Mouse (Mus musculus) midbrain, embryonic 12.5 days (tissue): ENCODE data around the gene Asap2. TPM values are rescaled to one million over a fixed set of nuclear protein-coding genes. Genes with fewer than 3 reads are reported as not detected.
"Not testable (repeated sequence)": the region's sequence is repeated elsewhere in the genome, so short reads cannot be mapped to it uniquely, and the experiment has no call there.

Experiments used
- ATAC-seq: fragments of 200-750 bp; cut with Nextera tagmentation; 2 replicates; pipeline ENCODE4 v1.8.0; 2017; ENCODE audit warnings: low read depth, moderate TSS enrichment, moderate library complexity; ENCODE audit not compliant: low FRiP score
- H3K27ac ChIP-seq: fragments of 300-500 bp; sonication (generic); replicated peaks from 2 replicates; pipeline ENCODE4 v1.5.1; 2016; ENCODE audit warnings: mild to moderate bottlenecking
- H3K27me3 ChIP-seq: fragments of 300-500 bp; sonication (generic); 2 replicates; pipeline ENCODE4 v1.6.1; 2016; ENCODE audit warnings: mild to moderate bottlenecking
- H3K36me3 ChIP-seq: fragments of 300-500 bp; sonication (generic); 2 replicates; pipeline ENCODE4 v1.6.1; 2016
- H3K4me1 ChIP-seq: fragments of 300-500 bp; sonication (generic); 2 replicates; pipeline ENCODE4 v1.6.1; 2016
- H3K4me2 ChIP-seq: fragments of 300-500 bp; sonication (generic); replicated peaks from 2 replicates; pipeline ENCODE4 v1.6.1; 2016; ENCODE audit warnings: mild to moderate bottlenecking, moderate library complexity
- H3K4me3 ChIP-seq: fragments of 300-500 bp; sonication (generic); 2 replicates; pipeline ENCODE4 v1.5.1; 2016; ENCODE audit warnings: mild to moderate bottlenecking
- H3K9ac ChIP-seq: fragments of 300-500 bp; sonication (generic); replicated peaks from 2 replicates; pipeline ENCODE4 v1.6.1; 2016; ENCODE audit warnings: mild to moderate bottlenecking, moderate library complexity
- H3K9me3 ChIP-seq: fragments of 300-500 bp; sonication (generic); 2 replicates; pipeline ENCODE4 v1.6.1; 2016; ENCODE audit warnings: mild to moderate bottlenecking
- WGBS: fragments of 180-500 bp; shearing (Covaris S2); methylation state at CpG from one replicate; pipeline ENCODE4 v1.1.7; 2016; 5-methylcytosine and 5-hydroxymethylcytosine counted together
- polyA plus RNA-seq: library from polyadenylated mRNA; unstranded; fragments of >200 nt; fragmentation: Nextera tagmentation; extraction: Ambion mirVana; gene quantifications from 2 replicates; pipeline ENCODE4 v1.2.1, GENCODE M21; 2016

Gene Asap2
- 15.2 and 19.8 TPM in 2 replicates for polyA plus RNA-seq

- H3K9ac ChIP-seq: peak within 1 kb of the TSS; percentile 65
- H3K4me1 ChIP-seq, H3K27me3 ChIP-seq, H3K9me3 ChIP-seq, H3K36me3 ChIP-seq, ATAC-seq: not testable (repeated sequence)
- peak within 1 kb of the TSS; percentile 58; the same call in 1 of the 2 replicates for H3K27ac ChIP-seq
- H3K4me3 ChIP-seq: peak within 1 kb of the TSS; percentile 60
- WGBS: under 1% methylated on average over 31 of the region's 38 CpGs
- H3K4me2 ChIP-seq: peak within 1 kb of the TSS; percentile 47
These were observed at the start of gene Asap2 for GRCm38 (mm10) chr12:20990132-20990531. Gene Asap2 (plus strand): TSS chr12:20990459.

- not testable (repeated sequence) for H3K4me2 ChIP-seq, H3K27ac ChIP-seq, H3K27me3 ChIP-seq, H3K9me3 ChIP-seq, H3K4me3 ChIP-seq, ATAC-seq, H3K36me3 ChIP-seq, H3K9ac ChIP-seq, H3K4me1 ChIP-seq
- WGBS: 73% methylated on average over 9 of the region's 9 CpGs
These were observed 42.9 kb upstream of the Asap2 start for GRCm38 (mm10) chr12:20947051-20947997.

DNA sequence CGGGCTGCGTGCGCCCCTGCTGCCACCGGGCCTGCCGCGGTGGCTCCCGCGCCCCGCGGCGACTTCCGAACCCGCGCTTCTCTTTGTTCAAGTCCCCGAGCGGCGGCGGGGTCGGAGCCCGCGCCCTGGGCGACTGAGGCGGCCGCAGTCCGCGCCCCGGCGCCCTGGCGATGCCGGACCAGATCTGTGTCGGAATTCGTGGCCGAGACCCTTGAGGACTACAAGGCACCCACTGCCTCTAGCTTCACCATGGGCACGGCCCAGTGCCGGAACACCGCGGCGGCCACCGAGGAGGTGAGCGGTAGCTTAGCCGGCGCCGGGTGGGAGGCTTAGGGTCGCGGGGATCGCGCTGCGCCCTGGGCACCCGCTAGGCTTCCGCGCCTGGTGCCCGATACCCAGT, 320 bp downstream of the Asap2 start:
- H3K4me1 ChIP-seq, H3K36me3 ChIP-seq, H3K27me3 ChIP-seq, ATAC-seq, H3K9me3 ChIP-seq: not testable (repeated sequence)
- peak overlapping the region; percentile 58; the same call in 1 of the 2 replicates for H3K27ac ChIP-seq
- H3K9ac ChIP-seq: peak overlapping the region; percentile 65
- H3K4me2 ChIP-seq: peak overlapping the region; percentile 47
- H3K4me3 ChIP-seq: peak overlapping the region; percentile 60
- under 1% methylated on average over 41 of the region's 52 CpGs for WGBS

- ATAC-seq, H3K4me2 ChIP-seq, H3K9ac ChIP-seq, H3K27ac ChIP-seq, H3K4me1 ChIP-seq, H3K36me3 ChIP-seq, H3K27me3 ChIP-seq, H3K4me3 ChIP-seq: not testable (repeated sequence)
- peaks cover 19% of the 10 kb centered on the region; the same call in 1 of the 2 replicates for H3K9me3 ChIP-seq
- 54% methylated on average over 6 of the region's 6 CpGs for WGBS
These were observed 40.6 kb downstream of the Asap2 start for GRCm38 (mm10) chr12:21030875-21031274.

DNA sequence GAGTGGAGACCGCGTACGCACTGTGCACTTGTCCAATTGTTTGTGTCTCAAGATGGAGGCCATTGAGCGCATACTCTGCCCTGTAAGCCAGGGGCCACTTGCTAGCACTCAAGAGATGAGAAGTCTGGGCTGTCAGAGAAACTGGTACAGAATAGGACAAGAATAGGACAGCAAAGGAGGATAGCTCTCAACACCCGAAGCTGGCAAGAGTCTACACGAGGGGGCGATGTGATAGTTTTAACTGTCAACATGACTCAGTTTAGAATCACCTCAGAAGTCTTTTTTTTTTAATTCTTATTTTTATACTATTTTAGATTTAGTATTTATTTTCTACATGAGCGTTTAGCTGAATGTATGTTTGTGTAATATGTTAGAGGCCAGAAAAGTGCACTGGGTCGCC, 56.5 kb downstream of the Asap2 start:
- WGBS: 96% methylated on average over 9 of the region's 9 CpGs
- not testable (repeated sequence) for H3K27ac ChIP-seq, H3K27me3 ChIP-seq, H3K36me3 ChIP-seq, H3K9me3 ChIP-seq, H3K4me3 ChIP-seq, H3K4me2 ChIP-seq, ATAC-seq, H3K4me1 ChIP-seq, H3K9ac ChIP-seq

- H3K9ac ChIP-seq, H3K9me3 ChIP-seq, ATAC-seq, H3K4me1 ChIP-seq, H3K4me3 ChIP-seq, H3K36me3 ChIP-seq, H3K27me3 ChIP-seq, H3K4me2 ChIP-seq, H3K27ac ChIP-seq: not testable (repeated sequence)
- WGBS: 36% methylated on average over 4 of the region's 4 CpGs
These were observed 85.5 kb downstream of the Asap2 start for GRCm38 (mm10) chr12:21075731-21076130.

GRCm38 (mm10) chr12:21090168-21090567, 99.9 kb downstream of the Asap2 start:
- H3K9me3 ChIP-seq, H3K4me1 ChIP-seq, H3K36me3 ChIP-seq, H3K27ac ChIP-seq, H3K4me3 ChIP-seq, H3K4me2 ChIP-seq, ATAC-seq, H3K9ac ChIP-seq, H3K27me3 ChIP-seq: not testable (repeated sequence)
- 22% methylated on average over 1 of the region's 1 CpGs for WGBS

DNA sequence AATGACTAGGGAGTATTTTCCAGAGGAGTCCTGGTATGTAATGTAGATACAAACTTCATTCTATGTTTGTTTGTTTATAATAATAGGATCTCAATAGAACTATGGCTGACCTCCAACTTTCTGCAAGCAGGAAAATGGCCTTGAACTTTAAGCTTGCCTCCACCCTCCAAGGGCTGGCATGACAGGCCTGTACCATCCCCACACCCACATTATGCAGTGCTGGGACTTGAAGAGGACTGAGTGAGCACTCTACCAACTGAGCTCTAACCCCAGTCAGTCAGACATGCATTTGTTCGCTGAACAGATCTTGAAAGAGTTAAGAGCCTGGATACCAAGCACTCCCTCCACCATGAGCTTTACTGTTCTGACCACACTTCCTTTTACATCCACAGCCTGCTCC, 102.2 kb downstream of the Asap2 start:
- ATAC-seq, H3K27me3 ChIP-seq, H3K36me3 ChIP-seq, H3K9me3 ChIP-seq, H3K4me2 ChIP-seq, H3K4me3 ChIP-seq, H3K4me1 ChIP-seq, H3K9ac ChIP-seq, H3K27ac ChIP-seq: not testable (repeated sequence)
- WGBS: 77% methylated on average over 1 of the region's 1 CpGs

DNA sequence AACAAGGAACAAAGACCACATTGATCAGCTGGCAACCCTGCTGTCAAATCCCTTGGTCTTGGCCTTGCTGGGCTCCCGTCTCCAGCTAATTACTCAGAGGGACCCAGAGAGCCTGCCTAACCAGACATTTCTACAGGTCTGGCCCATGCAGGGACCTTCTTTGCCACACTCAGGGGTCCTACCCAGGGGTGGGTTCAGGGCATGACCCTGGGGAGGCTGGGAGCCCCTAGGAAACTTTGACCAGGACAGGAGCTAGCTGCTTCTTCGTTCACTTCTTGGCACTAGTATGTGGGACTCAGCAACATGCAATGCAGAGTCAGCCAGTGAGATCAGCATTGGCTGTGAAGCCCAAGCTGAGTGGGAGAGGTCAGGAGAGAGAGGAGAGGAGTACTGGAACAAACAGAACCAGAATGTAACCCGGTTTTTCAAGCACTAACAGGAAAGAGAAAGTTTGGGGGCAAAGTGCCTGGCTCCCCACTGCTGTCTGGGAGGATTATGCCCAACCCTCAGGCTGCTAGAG, 107.6 kb downstream of the Asap2 start:
- H3K36me3 ChIP-seq, H3K4me3 ChIP-seq, H3K9me3 ChIP-seq, H3K4me1 ChIP-seq, ATAC-seq, H3K27me3 ChIP-seq, H3K27ac ChIP-seq, H3K4me2 ChIP-seq, H3K9ac ChIP-seq: not testable (repeated sequence)
- 35% methylated on average over 3 of the region's 3 CpGs for WGBS

GRCm38 (mm10) chr12:21111116-21111475, 120.8 kb downstream of the Asap2 start:
- not testable (repeated sequence) for H3K9me3 ChIP-seq, H3K27me3 ChIP-seq, ATAC-seq, H3K36me3 ChIP-seq, H3K4me1 ChIP-seq
- Histone ChIP-seq H3K9ac (peak overlapping the region; percentile 86; the same call in 1 of the 2 replicates), H3K27ac (peak overlapping the region; percentile 92), H3K4me3 (peak overlapping the region; percentile 87), H3K4me2 (peak overlapping the region; percentile 60)
- WGBS: 4% methylated on average over 8 of the region's 8 CpGs

GRCm38 (mm10) chr12:21111476-21112452, 121.5 kb downstream of the Asap2 start:
- peak overlapping the region; percentile 86 for H3K9ac ChIP-seq
- no peaks in the 10 kb centered on the region for H3K36me3 ChIP-seq
- peak overlapping the region; percentile 60 for H3K4me2 ChIP-seq
- peaks cover 5% of the 10 kb centered on the region; the same call in 1 of the 2 replicates for H3K4me1 ChIP-seq
- no peaks in the 10 kb centered on the region for H3K27me3 ChIP-seq
- H3K4me3 ChIP-seq: peak overlapping the region; percentile 87
- under 1% methylated on average over 78 of the region's 118 CpGs for WGBS
- H3K27ac ChIP-seq: peak overlapping the region; percentile 92
- H3K9me3 ChIP-seq: no peaks in the 10 kb centered on the region
- peak; percentile 99 for ATAC-seq
